Mouse (Mus musculus): ENCODE measurements around the gene Pnpla8. TPM values are rescaled to one million over a fixed set of nuclear protein-coding genes. Genes with fewer than 3 reads are reported as not detected.

Gene Pnpla8
- polyA plus RNA-seq, 1 experiment: 51.4 TPM

- Histone ChIP-seq H3K4me3 (ENCODE audit: insufficient read depth, low read length) (no peak overlapping the region), H3K4me1 (ENCODE audit: control insufficient read depth, insufficient read depth, low read length) (no peaks in the 10 kb centered on the region), H3K27ac (ENCODE audit: insufficient read depth, low read length) (no peak overlapping the region)
- TF ChIP-seq POLR2A (IDR thresholded peaks at IDR 0.05; ENCODE audit: low read depth, low read length): no peak
- TF ChIP-seq CTCF (IDR thresholded peaks at IDR 0.05; ENCODE audit: borderline replicate concordance, insufficient read depth, low read length): no peak
Measured at GRCm38 (mm10) chr12:44338195-44338622, 117.0 kb downstream of the Pnpla8 start.

GRCm38 (mm10) chr12:44344075-44344474, 122.9 kb downstream of the Pnpla8 start:
- no peak for TF ChIP-seq CTCF (IDR thresholded peaks at IDR 0.05; ENCODE audit: borderline replicate concordance, insufficient read depth, low read length)
- no peak for TF ChIP-seq POLR2A (IDR thresholded peaks at IDR 0.05; ENCODE audit: low read depth, low read length)
- H3K4me1 ChIP-seq (ENCODE audit: control insufficient read depth, insufficient read depth, low read length): no peaks in the 10 kb centered on the region
- no peak overlapping the region for H3K27ac ChIP-seq (ENCODE audit: insufficient read depth, low read length)
- H3K4me3 ChIP-seq (ENCODE audit: insufficient read depth, low read length): no peak overlapping the region

DNA sequence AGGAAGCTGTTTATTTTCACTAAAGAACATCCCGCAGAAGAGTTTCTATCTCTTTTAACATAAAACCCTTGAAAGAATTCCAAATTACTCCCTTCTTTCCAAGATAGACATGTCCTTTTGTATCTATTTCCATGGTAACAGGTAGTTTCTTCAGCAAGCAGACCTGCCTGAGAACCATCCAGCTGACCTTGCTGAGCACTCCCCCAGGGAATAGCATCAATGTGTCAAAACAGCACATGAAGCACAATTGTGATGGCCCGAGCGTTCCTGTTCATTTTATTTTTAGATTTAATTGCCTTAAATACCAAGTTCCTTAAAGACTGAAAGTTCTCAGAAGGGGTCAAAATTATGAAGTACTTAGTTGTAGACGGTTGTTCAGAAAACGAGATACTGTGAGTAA, 124.1 kb downstream of the Pnpla8 start:
- Histone ChIP-seq H3K27ac (ENCODE audit: insufficient read depth, low read length) (no peak overlapping the region), H3K4me1 (ENCODE audit: control insufficient read depth, insufficient read depth, low read length) (no peaks in the 10 kb centered on the region), H3K4me3 (ENCODE audit: insufficient read depth, low read length) (no peak overlapping the region)
- no peak for TF ChIP-seq POLR2A (IDR thresholded peaks at IDR 0.05; ENCODE audit: low read depth, low read length)
- no peak for TF ChIP-seq CTCF (IDR thresholded peaks at IDR 0.05; ENCODE audit: borderline replicate concordance, insufficient read depth, low read length)

DNA sequence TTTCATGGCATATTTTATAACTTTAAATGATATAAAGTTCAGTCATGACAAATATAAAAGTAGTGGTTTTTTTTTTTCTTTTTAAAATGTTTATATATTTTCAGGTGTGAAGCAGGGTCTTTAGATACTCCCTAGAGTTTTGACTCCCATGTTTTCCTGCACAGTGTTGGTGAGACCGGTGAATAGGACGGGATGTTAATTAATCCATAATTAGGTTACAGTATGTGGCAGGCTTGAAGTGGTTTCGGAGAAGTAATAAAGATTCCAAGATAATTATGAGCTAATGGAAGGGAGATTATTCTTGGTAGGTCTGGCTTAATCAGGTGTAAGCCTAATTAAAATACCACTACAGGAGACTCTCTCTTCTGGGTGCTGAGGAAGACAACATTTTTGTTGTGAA, 125.0 kb downstream of the Pnpla8 start:
- no peak overlapping the region for H3K4me3 ChIP-seq (ENCODE audit: insufficient read depth, low read length)
- H3K27ac ChIP-seq (ENCODE audit: insufficient read depth, low read length): no peak overlapping the region
- H3K4me1 ChIP-seq (ENCODE audit: control insufficient read depth, insufficient read depth, low read length): no peaks in the 10 kb centered on the region
- TF ChIP-seq POLR2A (IDR thresholded peaks at IDR 0.05; ENCODE audit: low read depth, low read length): no peak

- Histone ChIP-seq H3K27ac (ENCODE audit: insufficient read depth, low read length) (no peak overlapping the region), H3K4me3 (ENCODE audit: insufficient read depth, low read length) (no peak overlapping the region), H3K4me1 (ENCODE audit: control insufficient read depth, insufficient read depth, low read length) (0 out of 2 replicates have a peak, but pooled peaks cover 3% of the 10 kb centered on the region)
- TF ChIP-seq CTCF (IDR thresholded peaks at IDR 0.05; ENCODE audit: borderline replicate concordance, insufficient read depth, low read length) (no peak), POLR2A (IDR thresholded peaks at IDR 0.05; ENCODE audit: low read depth, low read length) (no peak)
Measured at GRCm38 (mm10) chr12:44355116-44355515, 133.9 kb downstream of the Pnpla8 start.

- TF ChIP-seq POLR2A (IDR thresholded peaks at IDR 0.05; ENCODE audit: low read depth, low read length) (no peak), CTCF (IDR thresholded peaks at IDR 0.05; ENCODE audit: borderline replicate concordance, insufficient read depth, low read length) (no peak)
- 0 out of 2 replicates have a peak, but pooled peaks cover 3% of the 10 kb centered on the region for H3K4me1 ChIP-seq (ENCODE audit: control insufficient read depth, insufficient read depth, low read length)
- H3K4me3 ChIP-seq (ENCODE audit: insufficient read depth, low read length): no peak overlapping the region
- H3K27ac ChIP-seq (ENCODE audit: insufficient read depth, low read length): no peak overlapping the region
Measured at GRCm38 (mm10) chr12:44357460-44357859, 136.3 kb downstream of the Pnpla8 start.

GRCm38 (mm10) chr12:44357881-44358280, 136.7 kb downstream of the Pnpla8 start:
- H3K27ac ChIP-seq (ENCODE audit: insufficient read depth, low read length): no peak overlapping the region
- H3K4me1 ChIP-seq (ENCODE audit: control insufficient read depth, insufficient read depth, low read length): 0 out of 2 replicates have a peak, but pooled peaks cover 3% of the 10 kb centered on the region
- TF ChIP-seq POLR2A (IDR thresholded peaks at IDR 0.05; ENCODE audit: low read depth, low read length) (no peak), CTCF (IDR thresholded peaks at IDR 0.05; ENCODE audit: borderline replicate concordance, insufficient read depth, low read length) (no peak)
- no peak overlapping the region for H3K4me3 ChIP-seq (ENCODE audit: insufficient read depth, low read length)

- Histone ChIP-seq H3K27ac (ENCODE audit: insufficient read depth, low read length) (no peak overlapping the region), H3K4me3 (ENCODE audit: insufficient read depth, low read length) (no peak overlapping the region), H3K4me1 (ENCODE audit: control insufficient read depth, insufficient read depth, low read length) (peaks cover 3% of the 10 kb centered on the region; the same call in 1 of the 2 replicates)
- TF ChIP-seq CTCF (IDR thresholded peaks at IDR 0.05; ENCODE audit: borderline replicate concordance, insufficient read depth, low read length) (no peak), POLR2A (IDR thresholded peaks at IDR 0.05; ENCODE audit: low read depth, low read length) (no peak)
Measured at GRCm38 (mm10) chr12:44371076-44371710, 150.0 kb downstream of the Pnpla8 start.

Other genes starting within 250 kb of the Pnpla8 start
- 23.3 and 28.3 TPM in 2 replicates for gene Dnajb9, start 11.0 kb upstream of the Pnpla8 start, polyA plus RNA-seq (2011; ENCODE audit: insufficient read length, low read depth, missing spikeins)
- gene Nrcam, start 107.5 kb downstream of the Pnpla8 start, polyA plus RNA-seq (2011; ENCODE audit: insufficient read length, low read depth, missing spikeins): 2.6 and 5.4 TPM in 2 replicates